Mouse (Mus musculus): ENCODE measurements around the gene Cd96. TPM values are rescaled to one million over a fixed set of nuclear protein-coding genes. Genes with fewer than 3 reads are reported as not detected.

Cd96 gene
- polyA plus RNA-seq, 1 experiment = 0.91 TPM

DNA sequence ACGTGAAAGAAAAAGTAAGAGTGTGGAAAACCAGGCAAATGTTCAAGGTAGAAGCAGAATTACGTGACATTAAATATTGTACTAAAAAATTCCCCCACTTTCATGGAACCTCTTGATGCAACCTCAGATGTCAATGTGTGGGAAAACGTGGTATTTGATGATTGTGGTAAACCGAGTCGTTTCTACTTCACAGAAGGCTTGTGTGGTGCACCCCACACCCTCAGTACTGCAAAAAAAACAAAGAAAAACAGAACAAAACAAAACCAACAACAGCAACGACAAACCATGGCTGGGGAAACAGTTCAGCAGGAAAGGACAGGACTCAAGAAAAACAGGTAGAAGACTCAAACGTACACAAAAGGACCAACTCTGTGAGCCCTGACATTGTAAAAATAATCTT, 121.8 kb downstream of the Cd96 start:
- no peaks in the 10 kb centered on the region for H3K27me3 ChIP-seq (ENCODE audit: control insufficient read depth, insufficient read depth, low read length)

DNA sequence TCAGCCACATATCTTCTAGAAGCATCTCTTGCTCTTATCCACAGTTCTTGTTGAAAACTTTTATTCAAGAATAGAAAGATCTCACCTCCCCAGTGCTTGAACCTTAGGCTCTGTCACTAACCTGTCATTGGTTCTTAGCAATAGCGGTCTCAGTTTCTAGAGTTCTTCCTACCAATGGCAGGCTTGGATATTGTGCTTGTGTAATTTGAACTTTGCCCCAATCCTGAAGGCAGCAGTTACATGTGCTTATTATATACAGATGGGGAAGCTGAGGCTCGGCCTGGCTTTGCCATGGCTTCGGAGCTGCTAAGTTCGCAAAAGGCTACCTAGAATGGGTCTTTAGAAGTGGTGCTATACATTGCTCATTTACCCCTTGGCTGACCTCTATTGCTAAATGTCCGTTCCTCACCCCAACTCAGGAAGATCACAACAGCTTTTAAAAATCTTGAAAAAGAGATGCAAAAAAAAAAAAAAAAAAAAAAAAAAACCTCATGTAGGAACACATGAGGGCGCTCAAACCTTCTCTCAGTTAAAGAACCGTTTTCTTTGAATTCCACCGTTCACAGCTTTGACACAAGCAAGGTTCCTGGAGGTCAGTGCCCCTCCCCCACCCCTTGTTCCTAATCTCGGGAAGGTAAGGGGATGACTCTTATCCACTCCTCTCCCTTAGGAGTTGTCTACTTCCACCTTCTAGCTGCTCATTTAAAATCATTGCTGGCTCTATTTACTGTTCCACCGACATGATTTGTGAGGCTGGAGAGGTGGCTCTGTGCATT, 129.0 kb downstream of the Cd96 start:
- H3K4me1 ChIP-seq (ENCODE audit: control insufficient read depth, insufficient read depth, insufficient read length, low read length) = peaks cover 2% of the 10 kb centered on the region; the same call in 1 of the 2 replicates
- no peak for TF ChIP-seq CTCF (IDR thresholded peaks at IDR 0.05; ENCODE audit: extremely low read depth, insufficient read length, insufficient replicate concordance, low read depth, low read length)
- H3K27me3 ChIP-seq (ENCODE audit: control insufficient read depth, insufficient read depth, low read length) = no peaks in the 10 kb centered on the region
- WGBS = 54% methylated on average over 10 of the region's 10 CpGs
- no peaks in the 10 kb centered on the region for H3K36me3 ChIP-seq (ENCODE audit: control insufficient read depth, insufficient read depth, low read length)
- H3K27ac ChIP-seq (ENCODE audit: insufficient read depth, low read depth, low read length) = no peak overlapping the region
- no peak overlapping the region for H3K4me3 ChIP-seq (ENCODE audit: low read depth, low read length)

More for the DNA sequence above, 121.8 kb downstream of the Cd96 start:
- 80% methylated on average over 7 of the region's 7 CpGs for WGBS
- no peak overlapping the region for H3K27ac ChIP-seq (ENCODE audit: insufficient read depth, low read depth, low read length)
- TF ChIP-seq CTCF (IDR thresholded peaks at IDR 0.05; ENCODE audit: extremely low read depth, insufficient read length, insufficient replicate concordance, low read depth, low read length) = no peak
- TF ChIP-seq POLR2A (IDR thresholded peaks at IDR 0.05; ENCODE audit: low read depth, low read length) = no peak
- no peak overlapping the region for H3K4me3 ChIP-seq (ENCODE audit: low read depth, low read length)
- no peaks in the 10 kb centered on the region; the same call in 1 of the 2 replicates for H3K36me3 ChIP-seq (ENCODE audit: control insufficient read depth, insufficient read depth, low read length)
- no peaks in the 10 kb centered on the region for H3K4me1 ChIP-seq (ENCODE audit: control insufficient read depth, insufficient read depth, insufficient read length, low read length)

DNA sequence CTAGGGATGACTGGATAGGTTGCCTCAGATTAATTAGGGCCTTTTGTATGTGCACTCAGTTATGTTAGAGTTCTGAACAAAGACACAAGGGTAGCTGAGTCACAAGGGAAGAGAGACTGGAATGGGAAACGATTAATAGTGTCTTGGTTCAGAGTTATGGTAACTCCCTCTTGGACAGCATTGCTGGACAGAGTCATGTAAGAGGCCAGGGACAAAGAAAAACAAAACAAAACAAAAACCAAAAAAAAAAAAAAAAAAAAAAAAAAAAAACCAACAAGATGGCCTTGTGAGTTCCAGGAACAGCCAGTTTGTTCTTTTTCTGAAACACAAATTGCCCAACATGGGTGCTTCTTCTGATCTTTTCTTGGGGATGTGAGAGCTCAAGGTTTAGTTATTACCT, 133.8 kb downstream of the Cd96 start:
- no peaks in the 10 kb centered on the region for H3K36me3 ChIP-seq (ENCODE audit: control insufficient read depth, insufficient read depth, low read length)
- TF ChIP-seq CTCF (IDR thresholded peaks at IDR 0.05; ENCODE audit: extremely low read depth, insufficient read length, insufficient replicate concordance, low read depth, low read length) (no peak), POLR2A (IDR thresholded peaks at IDR 0.05; ENCODE audit: low read depth, low read length) (no peak)
- WGBS = 63% methylated on average over 1 of the region's 1 CpGs
- H3K4me3 ChIP-seq (ENCODE audit: low read depth, low read length) = no peak overlapping the region
- H3K27me3 ChIP-seq (ENCODE audit: control insufficient read depth, insufficient read depth, low read length) = no peaks in the 10 kb centered on the region
- no peak overlapping the region for H3K27ac ChIP-seq (ENCODE audit: insufficient read depth, low read depth, low read length)
- H3K4me1 ChIP-seq (ENCODE audit: control insufficient read depth, insufficient read depth, insufficient read length, low read length) = peaks cover 11% of the 10 kb centered on the region; the same call in 1 of the 2 replicates

Other genes with a start within 250 kb of the Cd96 start
- 1.7 and 3.7 TPM in 2 replicates for gene Phldb2, start 166.7 kb downstream of the Cd96 start, polyA plus RNA-seq (2012; rRNA removed)
- 0.83 and 1.9 TPM in 2 replicates for gene Plcxd2, start 110.0 kb downstream of the Cd96 start, polyA plus RNA-seq (2012; rRNA removed)
- 15.0 and 26.2 TPM in 2 replicates for gene Gm4737, start 34.8 kb upstream of the Cd96 start, polyA plus RNA-seq (2012; rRNA removed)